23 mouse cellular contexts compared by ENCODE assay signal in genomic region chr1:48943826-48944225, GRCm38 (mm10).
A peak's percentile ranks its signal among the peaks of the same experiment; 100 is the strongest.
DNase-seq lines count a peak whose midpoint lies in the region; TF ChIP-seq lines count a peak whose summit lies in the region.
"Had no signal": no experiment of that assay in that cellular context is flagged by ENCODE, and none has a peak within 500 bp of the region (broad histone marks: within the 10 kb centered on the region; RNA-seq: fewer than 3 reads in every experiment).

No protein-coding gene starts in this region.

- DNase-seq in cerebellum, adult 9-10 months = peak; percentile 48
- no peak for DNase-seq in cerebellum, adult 11 months
- DNase-seq in layer of hippocampus, adult 2 months (ENCODE audit: low spot score in 2 of 2) = peak in 1 of 2 experiments; percentile 57
- DNase-seq in layer of hippocampus, adult 11-12 months (ENCODE audit: low spot score) = no peak
- DNase-seq in brain, adult 2 months (ENCODE audit: low read depth, low spot score) = peak; percentile 8
- DNase-seq in kidney, postnatal 25 days = no peak
- DNase-seq: adrenal gland, adult 8-10 months; adrenal gland, postnatal 25 days; cerebellum, adult 11-12 months; cerebellum, adult 8-10 months; cerebellum, postnatal 14 days; gastrocnemius, postnatal 10 days; gastrocnemius, postnatal 36 days; heart, adult 2 months; heart, postnatal 14 days; heart, postnatal 4 days had no signal

- no peak for TF ChIP-seq CTCF in layer of hippocampus, adult 2 months (conservative IDR thresholded peaks at IDR 0.05)

- no peak overlapping the region for H3K4me3 ChIP-seq in layer of hippocampus, adult 2 months
- H3K4me3 ChIP-seq: embryonic facial prominence, embryonic 13.5 days; forebrain, embryonic 10.5 days; forebrain, embryonic 13.5 days; heart, adult 2 months; heart, embryonic 10.5 days; heart, embryonic 13.5 days had no signal

- H3K27ac ChIP-seq in layer of hippocampus, adult 2 months = peak overlapping the region; percentile 75
- H3K27ac ChIP-seq: embryonic facial prominence, embryonic 13.5 days; forebrain, embryonic 10.5 days; forebrain, embryonic 13.5 days; heart, adult 2 months; heart, embryonic 10.5 days; heart, embryonic 13.5 days; hindbrain, embryonic 14.5 days; hindbrain, postnatal 0 days had no signal

Comparison
In these comparisons a context has a peak if more than half of its experiments do, and no peak if none do; other contexts are left out.
1. DNase-seq: peak in cerebellum, adult 9-10 months (single experiment) and brain, adult 2 months (single experiment); none in cerebellum, adult 11 months (single experiment), layer of hippocampus, adult 11-12 months (single experiment) and kidney, postnatal 25 days (0 of 2).